Mouse (Mus musculus) ES-E14 (cell line): ENCODE measurements around the gene Clip2.

Experiments used
- CHD2 ChIP-seq: IDR thresholded peaks from 2 replicates; pipeline ENCODE4 v1.6.1; 2014; ENCODE audit warnings: mild to moderate bottlenecking, low read depth, low read length, inconsistent platforms
- HCFC1 ChIP-seq: IDR thresholded peaks from 2 replicates; pipeline ENCODE4 v1.6.1; 2012; ENCODE audit warnings: low read length, inconsistent platforms, borderline replicate concordance; ENCODE audit not compliant: insufficient read depth
- ZC3H11A ChIP-seq: IDR thresholded peaks from 2 replicates; pipeline ENCODE4 v1.6.1; 2012; ENCODE audit warnings: low read depth, mild to moderate bottlenecking, inconsistent platforms, low read length, borderline replicate concordance
- ZNF384 ChIP-seq: IDR thresholded peaks from 2 replicates; pipeline ENCODE4 v1.6.1; 2012; ENCODE audit warnings: low read depth, low read length, inconsistent platforms

DNA sequence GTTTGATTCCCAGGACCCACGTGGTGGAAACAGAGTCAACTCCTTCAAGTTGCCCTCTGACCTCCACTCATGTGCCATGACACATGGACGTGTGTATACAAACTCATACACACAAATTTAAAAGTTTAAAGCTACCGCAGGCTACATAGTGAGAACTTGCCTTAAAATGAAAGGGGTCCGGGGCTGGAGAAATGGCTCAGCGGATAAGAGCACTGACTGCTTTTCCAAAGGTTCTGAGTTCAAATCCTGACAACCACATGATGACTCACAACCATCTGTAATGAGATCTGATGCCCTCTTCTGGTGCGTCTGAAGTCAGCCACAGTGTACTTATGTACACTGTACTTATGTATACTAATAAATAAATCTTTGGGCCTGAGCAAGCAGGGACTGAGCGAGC lies 93.1 kb downstream of the Clip2 start:
- TF ChIP-seq CHD2 (no peak), ZNF384 (no peak), ZC3H11A (no peak), HCFC1 (no peak)
